12 mouse cellular contexts compared by ENCODE assay signal in the genomic region with DNA sequence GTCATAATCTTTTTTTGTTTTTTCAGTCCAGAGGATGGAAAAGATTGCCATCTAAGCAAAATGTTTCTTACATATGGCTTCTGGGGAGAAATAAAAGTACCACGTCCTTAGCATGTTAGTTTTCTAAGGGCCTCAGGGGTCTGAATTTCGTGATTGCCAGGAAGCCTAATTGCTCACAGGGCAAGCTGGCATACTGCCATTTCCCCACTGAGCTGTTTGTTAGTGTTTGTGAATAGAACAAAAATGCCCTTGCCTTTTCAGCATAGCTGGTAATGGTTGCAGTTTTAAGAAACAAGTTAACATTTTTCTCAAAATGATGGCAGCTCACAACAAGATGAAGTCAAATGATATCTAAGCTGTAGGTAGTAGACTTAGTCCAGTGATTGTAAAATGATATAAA. TPM values are rescaled to one million over a fixed set of nuclear protein-coding genes. Genes with fewer than 3 reads are reported as not detected.
A peak's percentile ranks its signal among the peaks of the same experiment; 100 is the strongest.
DNase-seq lines count a peak whose midpoint lies in the region; ATAC-seq and TF ChIP-seq lines count a peak whose summit lies in the region.
"Had no signal": no experiment of that assay in that cellular context is flagged by ENCODE, and none has a peak within 500 bp of the region (broad histone marks: within the 10 kb centered on the region; RNA-seq: fewer than 3 reads in every experiment).

No protein-coding gene starts in this region.

- no peak for TF ChIP-seq CTCF in lung, embryonic 14.5 days (IDR thresholded peaks at IDR 0.05; ENCODE audit: low read depth)
- no peak for TF ChIP-seq CTCF in thymus, adult 2 months (IDR thresholded peaks at IDR 0.05; ENCODE audit: borderline replicate concordance, control insufficient read depth, extremely low read depth, insufficient read depth, low read length, poor library complexity)

- no peaks in the 10 kb centered on the region for H3K4me1 ChIP-seq in embryonic facial prominence, embryonic 11.5 days (ENCODE audit: control insufficient read depth, insufficient read depth, low read length)
- H3K4me1 ChIP-seq in embryonic facial prominence, embryonic 10.5 days = 0 out of 2 replicates have a peak, but pooled peaks cover 3% of the 10 kb centered on the region
- no peaks in the 10 kb centered on the region for H3K4me1 ChIP-seq in lung, embryonic 14.5 days (ENCODE audit: insufficient read depth)
- peaks cover 3% of the 10 kb centered on the region; the same call in 1 of the 2 replicates for H3K4me1 ChIP-seq in neural tube, embryonic 15.5 days
- H3K4me1 ChIP-seq in thymus, adult 2 months (replicated peaks; ENCODE audit: control insufficient read depth, insufficient read depth, low read length) = no peaks in the 10 kb centered on the region
- H3K4me1 ChIP-seq: stomach, embryonic 15.5 days had no signal

- no peaks in the 10 kb centered on the region for H3K27me3 ChIP-seq in embryonic facial prominence, embryonic 11.5 days (ENCODE audit: control insufficient read depth, insufficient read depth, low read length)
- no peaks in the 10 kb centered on the region for H3K27me3 ChIP-seq in embryonic facial prominence, embryonic 10.5 days (replicated peaks; ENCODE audit: low read depth, poor library complexity, severe bottlenecking)
- H3K27me3 ChIP-seq in lung, embryonic 14.5 days (ENCODE audit: insufficient read depth, low read length) = no peaks in the 10 kb centered on the region
- H3K27me3 ChIP-seq in neural tube, embryonic 15.5 days (replicated peaks) = no peaks in the 10 kb centered on the region
- no peaks in the 10 kb centered on the region for H3K27me3 ChIP-seq in thymus, adult 2 months (ENCODE audit: control insufficient read depth, insufficient read depth, low read length)
- H3K27me3 ChIP-seq: limb, embryonic 13.5 days; stomach, embryonic 15.5 days had no signal

- no peak for TF ChIP-seq POLR2A in thymus, adult 2 months (IDR thresholded peaks at IDR 0.05; ENCODE audit: control insufficient read depth, extremely low read depth, insufficient read depth, low read length, poor library complexity)

- no peak overlapping the region for H3K27ac ChIP-seq in embryonic facial prominence, embryonic 11.5 days (replicated peaks; ENCODE audit: low read depth, low read length)
- no peak overlapping the region for H3K27ac ChIP-seq in embryonic facial prominence, embryonic 10.5 days (replicated peaks)
- H3K27ac ChIP-seq in lung, embryonic 14.5 days (ENCODE audit: low read depth) = no peak overlapping the region
- no peak overlapping the region for H3K27ac ChIP-seq in neural tube, embryonic 15.5 days (replicated peaks)
- H3K27ac ChIP-seq in thymus, adult 2 months (ENCODE audit: control insufficient read depth, insufficient read depth, low read length) = no peak overlapping the region
- H3K27ac ChIP-seq: limb, embryonic 13.5 days; stomach, embryonic 15.5 days had no signal

- no peak overlapping the region for H3K4me2 ChIP-seq in embryonic facial prominence, embryonic 11.5 days (ENCODE audit: low read depth, low read length)
- no peak overlapping the region for H3K4me2 ChIP-seq in lung, embryonic 14.5 days
- H3K4me2 ChIP-seq in neural tube, embryonic 15.5 days = no peak overlapping the region
- H3K4me2 ChIP-seq: limb, embryonic 13.5 days; stomach, embryonic 15.5 days had no signal

- no peak overlapping the region for H3K9ac ChIP-seq in embryonic facial prominence, embryonic 11.5 days (replicated peaks; ENCODE audit: low read length)
- no peak overlapping the region for H3K9ac ChIP-seq in lung, embryonic 14.5 days
- no peak overlapping the region for H3K9ac ChIP-seq in neural tube, embryonic 15.5 days (replicated peaks)
- H3K9ac ChIP-seq: limb, embryonic 13.5 days; stomach, embryonic 15.5 days had no signal

- no peak for ATAC-seq in embryonic facial prominence, embryonic 11.5 days (replicated peaks; ENCODE audit: insufficient number of reproducible peaks, low FRiP score, low TSS enrichment, low read depth)
- no peak for ATAC-seq in lung, embryonic 14.5 days (ENCODE audit: insufficient read depth)
- ATAC-seq in neural tube, embryonic 15.5 days (ENCODE audit: low FRiP score) = peak; percentile 28; the same call in 1 of the 2 replicates
- ATAC-seq: inflammation-experienced regulatory T-cells, adult 6 months had no signal

- WGBS in embryonic facial prominence, embryonic 11.5 days = 37% methylated on average over 2 of the region's 2 CpGs
- 66% methylated on average over 2 of the region's 2 CpGs for WGBS in embryonic facial prominence, embryonic 10.5 days
- WGBS in lung, embryonic 14.5 days = 40% methylated on average over 2 of the region's 2 CpGs
- 16% methylated on average over 2 of the region's 2 CpGs for WGBS in neural tube, embryonic 15.5 days
- WGBS in thymus, adult 2 months = 81% methylated on average over 2 of the region's 2 CpGs

- peak; percentile 31 for DNase-seq in embryonic facial prominence, embryonic 11.5 days (ENCODE audit: low spot score)
- DNase-seq in embryonic facial prominence, embryonic 10.5 days (ENCODE audit: low spot score) = no peak
- peak; percentile 71 for DNase-seq in lung, embryonic 14.5 days
- DNase-seq in lung, postnatal 36 days = no peak
- peak; percentile 20 for DNase-seq in cerebellum, adult 9-10 months
- no peak for DNase-seq in thymus, adult 2 months
- DNase-seq in thymus, postnatal 25 days = no peak
- DNase-seq: B cell, adult 2 months had no signal

- no peaks in the 10 kb centered on the region for H3K9me3 ChIP-seq in embryonic facial prominence, embryonic 11.5 days (replicated peaks; ENCODE audit: control insufficient read depth, low read length)
- no peaks in the 10 kb centered on the region for H3K9me3 ChIP-seq in embryonic facial prominence, embryonic 10.5 days
- no peaks in the 10 kb centered on the region for H3K9me3 ChIP-seq in lung, embryonic 14.5 days (ENCODE audit: low read depth, low read length)
- H3K9me3 ChIP-seq in neural tube, embryonic 15.5 days (replicated peaks) = no peaks in the 10 kb centered on the region
- H3K9me3 ChIP-seq: limb, embryonic 13.5 days; stomach, embryonic 15.5 days had no signal

- H3K4me3 ChIP-seq in embryonic facial prominence, embryonic 11.5 days (ENCODE audit: low read depth, low read length) = no peak overlapping the region
- H3K4me3 ChIP-seq in embryonic facial prominence, embryonic 10.5 days = no peak overlapping the region
- no peak overlapping the region for H3K4me3 ChIP-seq in lung, embryonic 14.5 days (ENCODE audit: low read depth, low read length)
- H3K4me3 ChIP-seq in neural tube, embryonic 15.5 days (replicated peaks) = no peak overlapping the region
- H3K4me3 ChIP-seq in thymus, adult 2 months (ENCODE audit: control insufficient read depth, insufficient read depth, low read length) = no peak overlapping the region
- H3K4me3 ChIP-seq: limb, embryonic 13.5 days; stomach, embryonic 15.5 days had no signal

- H3K36me3 ChIP-seq in embryonic facial prominence, embryonic 11.5 days (replicated peaks; ENCODE audit: control insufficient read depth, insufficient read depth, low read depth, low read length) = no peaks in the 10 kb centered on the region
- peaks cover 18% of the 10 kb centered on the region for H3K36me3 ChIP-seq in embryonic facial prominence, embryonic 10.5 days (replicated peaks)
- peaks cover under 1% of the 10 kb centered on the region; the same call in 1 of the 2 replicates for H3K36me3 ChIP-seq in lung, embryonic 14.5 days (ENCODE audit: insufficient read depth)
- H3K36me3 ChIP-seq in neural tube, embryonic 15.5 days = peaks cover 4% of the 10 kb centered on the region; the same call in 1 of the 2 replicates
- no peaks in the 10 kb centered on the region for H3K36me3 ChIP-seq in thymus, adult 2 months (ENCODE audit: control insufficient read depth, insufficient read depth, low read length)
- H3K36me3 ChIP-seq: stomach, embryonic 15.5 days had no signal

RNA-seq across cellular contexts. Expression of gene Anapc10, which starts 38.7 kb away (rescaled TPM):
- 45.6 and 48.6 TPM in 2 replicates for polyA plus RNA-seq in embryonic facial prominence, embryonic 11.5 days (2014; fragmentation: Nextera tagmentation; extraction: Ambion mirVana)
- 37.0 and 43.5 TPM in 2 replicates for polyA plus RNA-seq in embryonic facial prominence, embryonic 10.5 days (2016; fragmentation: Nextera tagmentation; extraction: Ambion mirVana)
- polyA plus RNA-seq in lung, embryonic 14.5 days (2014; fragmentation: Nextera tagmentation; extraction: Ambion mirVana) = 38.7 and 43.0 TPM in 2 replicates
- polyA plus RNA-seq in neural tube, embryonic 15.5 days (2015; fragmentation: Nextera tagmentation; extraction: Ambion mirVana) = 35.7 and 37.5 TPM in 2 replicates
- 0.93 and 2.6 TPM in 2 replicates for polyA plus RNA-seq in thymus, adult 2 months (2012; rRNA removed)

RNA-seq across cellular contexts. Expression of gene Abce1, which starts 38.8 kb away (rescaled TPM):
- polyA plus RNA-seq in embryonic facial prominence, embryonic 11.5 days (2014; fragmentation: Nextera tagmentation; extraction: Ambion mirVana) = 150 and 160 TPM in 2 replicates
- polyA plus RNA-seq in embryonic facial prominence, embryonic 10.5 days (2016; fragmentation: Nextera tagmentation; extraction: Ambion mirVana) = 142 TPM in 2 replicates
- polyA plus RNA-seq in lung, embryonic 14.5 days (2014; fragmentation: Nextera tagmentation; extraction: Ambion mirVana) = 132 and 136 TPM in 2 replicates
- 80.6 and 89.9 TPM in 2 replicates for polyA plus RNA-seq in neural tube, embryonic 15.5 days (2015; fragmentation: Nextera tagmentation; extraction: Ambion mirVana)
- 18.2 and 20.2 TPM in 2 replicates for polyA plus RNA-seq in thymus, adult 2 months (2012; rRNA removed)

Comparison
In these comparisons a context has a peak if more than half of its experiments do, and no peak if none do; other contexts are left out.
1. DNase-seq: peak in embryonic facial prominence, embryonic 11.5 days (single experiment), lung, embryonic 14.5 days (single experiment) and cerebellum, adult 9-10 months (single experiment); none in embryonic facial prominence, embryonic 10.5 days (single experiment), lung, postnatal 36 days (single experiment), thymus, adult 2 months (single experiment) and thymus, postnatal 25 days (single experiment).
2. RNA of gene Anapc10, which starts 38.7 kb away (polyA plus RNA-seq): 45.6 to 48.6 TPM in embryonic facial prominence, embryonic 11.5 days, 37.0 to 43.5 TPM in embryonic facial prominence, embryonic 10.5 days, 38.7 to 43.0 TPM in lung, embryonic 14.5 days and 35.7 to 37.5 TPM in neural tube, embryonic 15.5 days; 0.93 to 2.6 TPM in thymus, adult 2 months; every median in the first group is over 10 times any median in the second.